Mouse (Mus musculus) forebrain, embryonic 16.5 days (tissue): ENCODE measurements around the gene Crocc. TPM values are rescaled to one million over a fixed set of nuclear protein-coding genes. Genes with fewer than 3 reads are reported as not detected.

ENCODE experiments used
- ATAC-seq: fragments of 200-750 bp; cut with Nextera tagmentation; 2 replicates; pipeline ENCODE4 v1.8.0; 2017; ENCODE audit warnings: mild to moderate bottlenecking, moderate library complexity
- H3K27ac ChIP-seq: fragments of 300-500 bp; sonication (generic); 2 replicates; pipeline ENCODE4 v1.5.1; 2014; ENCODE audit warnings: low read length, control low read depth
- H3K27me3 ChIP-seq: fragments of 300-500 bp; sonication (generic); replicated peaks from 2 replicates; pipeline ENCODE4 v1.6.1; 2014; ENCODE audit warnings: low read length; ENCODE audit not compliant: control insufficient read depth, insufficient read depth
- H3K36me3 ChIP-seq: fragments of 300-500 bp; sonication (generic); 2 replicates; pipeline ENCODE4 v1.6.1; 2014; ENCODE audit not compliant: control insufficient read depth, insufficient read depth
- H3K4me1 ChIP-seq: fragments of 300-500 bp; sonication (generic); replicated peaks from 2 replicates; pipeline ENCODE4 v1.6.1; 2014; ENCODE audit warnings: low read length; ENCODE audit not compliant: control insufficient read depth, insufficient read depth
- H3K4me2 ChIP-seq: fragments of 300-500 bp; sonication (generic); 2 replicates; pipeline ENCODE4 v1.6.1; 2014; ENCODE audit warnings: mild to moderate bottlenecking, low read length, control low read depth
- H3K4me3 ChIP-seq: fragments of 300-500 bp; sonication (generic); replicated peaks from 2 replicates; pipeline ENCODE4 v1.5.1; 2014; ENCODE audit warnings: mild to moderate bottlenecking, low read length, control low read depth
- H3K9ac ChIP-seq: fragments of 300-500 bp; sonication (generic); replicated peaks from 2 replicates; pipeline ENCODE4 v1.6.1; 2014; ENCODE audit warnings: low read depth, low read length, control low read depth
- H3K9me3 ChIP-seq: fragments of 300-500 bp; sonication (generic); 2 replicates; pipeline ENCODE4 v1.6.1; 2016; ENCODE audit warnings: low read length; ENCODE audit not compliant: control insufficient read depth
- WGBS: fragments of 180-500 bp; shearing (Covaris S2); extraction: QIAGEN DNeasy Blood & Tissue Kit; methylation state at CpG from one replicate; pipeline ENCODE4 v1.1.7; 2014; 5-methylcytosine and 5-hydroxymethylcytosine counted together
- polyA plus RNA-seq: library from polyadenylated mRNA; unstranded; fragments of >200 nt; fragmentation: Nextera tagmentation; extraction: Ambion mirVana; gene quantifications from 2 replicates; pipeline ENCODE4 v1.2.1, GENCODE M21; 2015

The Crocc gene
- polyA plus RNA-seq, 1 experiment from 2014 or later, result 6.7 TPM

DNA sequence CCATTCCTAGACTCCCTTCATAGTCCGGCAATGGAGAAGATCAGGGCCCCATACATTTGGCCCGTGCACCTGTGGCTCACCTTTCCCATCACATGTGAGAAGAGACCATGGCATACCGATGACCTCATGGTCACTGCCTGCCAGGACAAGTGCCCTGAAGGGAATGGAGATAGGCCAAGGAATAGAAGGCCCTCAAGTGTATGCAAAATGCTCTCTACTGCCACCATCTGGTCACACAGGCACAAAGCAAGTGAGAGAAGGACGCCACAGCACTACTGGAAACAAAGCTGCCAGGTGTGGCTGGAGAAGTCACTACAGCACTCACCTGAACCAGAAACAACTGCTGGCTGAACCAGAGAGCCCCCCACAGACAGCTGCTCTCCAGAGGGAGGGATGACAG lies 9.4 kb upstream of the Crocc start:
- Histone ChIP-seq H3K4me2 (no peak overlapping the region), H3K4me1 (peaks cover 5% of the 10 kb centered on the region), H3K27me3 (no peaks in the 10 kb centered on the region), H3K27ac (no peak overlapping the region), H3K4me3 (no peak overlapping the region), H3K36me3 (peaks cover 39% of the 10 kb centered on the region), H3K9ac (no peak overlapping the region), H3K9me3 (no peaks in the 10 kb centered on the region)
- ATAC-seq, result no peak
- 59% methylated on average over 4 of the region's 4 CpGs for WGBS

DNA sequence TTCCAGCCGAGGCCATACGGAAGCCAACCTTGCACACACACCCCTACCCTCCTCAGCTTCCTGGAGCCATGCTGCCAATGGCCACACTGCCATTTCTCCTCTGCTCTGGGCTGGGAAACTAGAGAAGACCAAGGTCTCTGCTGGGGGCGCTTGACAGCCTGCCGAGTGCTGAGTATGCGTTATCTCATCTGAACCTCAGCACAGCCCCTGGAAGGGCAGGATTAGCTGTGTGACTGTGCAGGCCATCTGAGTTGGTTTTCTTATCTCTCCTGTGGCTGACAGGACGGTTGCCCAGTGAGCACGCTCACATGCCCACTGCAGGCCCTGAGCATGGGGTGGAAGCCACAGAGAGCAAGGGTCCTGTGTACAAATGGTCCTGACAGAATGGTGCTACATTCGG lies 8.3 kb upstream of the Crocc start:
- Histone ChIP-seq H3K27ac (no peak overlapping the region), H3K36me3 (peaks cover 39% of the 10 kb centered on the region), H3K4me2 (no peak overlapping the region), H3K4me1 (peaks cover 5% of the 10 kb centered on the region), H3K27me3 (no peaks in the 10 kb centered on the region), H3K9me3 (no peaks in the 10 kb centered on the region), H3K9ac (no peak overlapping the region), H3K4me3 (no peak overlapping the region)
- ATAC-seq, result no peak
- 94% methylated on average over 8 of the region's 8 CpGs for WGBS

DNA sequence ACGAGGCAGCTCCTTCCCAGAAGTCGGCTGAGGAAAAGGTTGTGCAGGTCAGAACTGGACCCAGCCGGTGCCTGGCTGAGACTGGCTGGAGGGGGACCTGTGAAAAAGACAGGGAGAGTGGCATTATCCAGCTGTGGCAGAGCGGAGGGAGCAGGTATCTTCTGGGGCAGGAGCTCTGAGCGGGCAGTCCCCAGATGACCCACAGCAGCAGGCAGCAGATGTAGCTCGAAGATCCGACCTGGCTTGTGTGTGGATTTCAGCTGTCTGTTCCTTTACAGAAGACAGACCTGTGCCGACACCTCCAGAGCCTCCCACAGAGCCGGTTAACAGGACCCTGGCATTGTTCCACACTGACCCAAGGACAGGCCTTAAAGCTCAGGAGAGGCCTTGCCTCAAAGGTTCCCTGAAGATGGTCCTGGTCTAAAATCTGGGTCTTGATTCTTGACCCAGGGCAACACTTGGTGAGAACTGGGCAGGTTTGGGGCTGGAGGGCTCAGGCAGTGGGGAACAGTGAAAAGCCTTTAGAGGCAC lies 7.2 kb upstream of the Crocc start:
- Histone ChIP-seq H3K4me2 (no peak overlapping the region), H3K4me3 (no peak overlapping the region), H3K27ac (no peak overlapping the region), H3K9me3 (no peaks in the 10 kb centered on the region), H3K36me3 (peaks cover 35% of the 10 kb centered on the region), H3K27me3 (no peaks in the 10 kb centered on the region), H3K4me1 (peaks cover 5% of the 10 kb centered on the region), H3K9ac (no peak overlapping the region)
- 84% methylated on average over 9 of the region's 9 CpGs for WGBS
- no peak for ATAC-seq

DNA sequence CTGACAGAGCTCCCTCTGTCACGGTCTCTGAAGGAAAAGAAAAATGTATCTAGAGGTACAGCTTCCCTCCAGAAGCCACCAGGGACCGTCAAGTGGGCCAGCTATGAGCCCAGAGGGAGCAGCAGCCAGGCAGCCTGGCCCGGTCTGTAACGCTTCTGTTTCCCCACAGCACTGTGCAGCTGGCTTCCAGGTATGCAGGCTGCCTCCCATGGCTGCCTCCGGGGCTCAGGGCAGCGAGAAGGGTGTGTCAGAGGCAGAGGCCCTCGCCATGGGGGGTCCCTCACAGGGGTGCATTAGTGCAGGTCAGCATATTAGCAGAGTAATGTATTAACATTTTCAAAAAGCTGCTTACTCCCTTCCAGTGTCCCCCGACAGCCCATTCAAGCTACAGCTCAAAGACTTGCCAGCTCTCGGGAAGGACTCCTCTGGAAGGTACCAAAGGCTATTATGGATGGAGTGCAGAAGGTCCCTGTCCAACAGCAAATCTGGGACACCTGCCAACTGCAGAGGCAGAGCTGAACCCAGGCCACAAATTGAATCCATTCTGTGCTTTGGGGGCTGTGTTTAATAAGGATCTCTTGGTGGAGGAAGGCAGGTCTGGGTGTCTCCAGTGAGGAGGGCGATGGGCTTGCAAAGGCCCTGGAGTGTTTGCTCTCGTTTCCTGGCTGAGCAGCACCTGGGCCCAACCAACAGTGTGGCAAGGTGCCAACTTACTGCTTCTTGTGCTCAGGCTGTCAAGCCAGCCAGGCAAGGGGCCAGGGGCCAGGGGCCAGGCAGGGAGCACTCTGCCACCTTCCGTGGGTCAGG lies 6.6 kb upstream of the Crocc start:
- Histone ChIP-seq H3K4me1 (peaks cover 5% of the 10 kb centered on the region), H3K27ac (no peak overlapping the region), H3K9ac (no peak overlapping the region), H3K27me3 (no peaks in the 10 kb centered on the region), H3K4me2 (no peak overlapping the region), H3K36me3 (peaks cover 32% of the 10 kb centered on the region), H3K9me3 (no peaks in the 10 kb centered on the region), H3K4me3 (no peak overlapping the region)
- 60% methylated on average over 12 of the region's 12 CpGs for WGBS
- ATAC-seq, result no peak

DNA sequence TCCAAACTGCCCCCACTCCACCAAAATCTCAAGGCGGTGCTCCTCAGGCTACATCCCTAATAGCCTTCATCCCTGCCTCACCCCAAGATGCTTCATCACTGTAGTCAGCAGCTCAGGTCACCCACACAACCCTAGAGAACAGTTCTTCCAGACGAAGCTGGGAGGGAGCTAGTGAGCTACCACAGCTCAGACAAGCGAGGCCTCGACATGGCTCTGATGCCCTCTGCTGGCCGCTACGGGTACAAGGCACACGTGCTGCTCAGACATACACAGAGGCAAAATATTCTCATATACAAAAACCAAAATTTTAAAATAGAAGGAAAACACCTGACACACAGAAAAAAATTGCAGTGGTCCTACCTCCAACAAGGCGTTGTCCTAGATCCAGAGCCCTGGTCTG lies 4.8 kb upstream of the Crocc start:
- peaks cover 22% of the 10 kb centered on the region for H3K36me3 ChIP-seq
- no peak overlapping the region for H3K4me3 ChIP-seq
- H3K4me1 ChIP-seq, result peaks cover 12% of the 10 kb centered on the region
- no peak overlapping the region for H3K4me2 ChIP-seq
- peak; percentile 45 for ATAC-seq
- no peaks in the 10 kb centered on the region for H3K27me3 ChIP-seq
- H3K27ac ChIP-seq, result 0 out of 2 replicates have a peak overlapping the region, but pooled peaks have one; percentile 4
- H3K9ac ChIP-seq, result no peak overlapping the region
- H3K9me3 ChIP-seq, result no peaks in the 10 kb centered on the region
- 6% methylated on average over 8 of the region's 8 CpGs for WGBS

DNA sequence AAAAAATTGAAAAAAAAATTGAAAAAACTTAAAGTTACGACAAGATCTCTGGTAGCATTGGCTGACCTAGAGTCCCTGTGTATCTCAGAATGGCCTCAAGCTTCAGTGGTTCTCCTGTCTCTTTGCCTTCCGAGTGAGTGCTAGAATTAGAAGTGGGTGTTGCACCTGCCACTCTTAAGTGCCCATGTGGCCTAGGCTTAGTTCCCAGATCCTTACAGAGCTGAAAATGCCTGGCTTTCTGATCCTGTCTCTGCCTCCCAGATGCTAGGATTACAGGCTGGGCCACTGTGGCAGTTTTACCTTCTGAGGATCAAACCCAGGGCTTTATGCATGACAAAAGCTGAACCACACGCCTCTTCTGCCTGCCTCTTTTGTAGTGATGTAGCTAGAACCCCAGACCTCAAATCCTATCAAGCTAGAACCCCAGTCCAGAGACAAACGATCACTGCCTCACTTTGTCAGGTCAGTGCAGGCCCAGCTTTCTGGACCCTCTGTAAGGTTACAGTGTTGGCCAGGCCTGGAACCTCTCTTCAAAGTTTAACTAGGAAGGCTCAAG lies 3.8 kb upstream of the Crocc start:
- Histone ChIP-seq H3K36me3 (peaks cover 22% of the 10 kb centered on the region), H3K27me3 (no peaks in the 10 kb centered on the region), H3K4me2 (no peak overlapping the region), H3K9me3 (no peaks in the 10 kb centered on the region), H3K27ac (no peak overlapping the region), H3K4me3 (no peak overlapping the region), H3K4me1 (peaks cover 17% of the 10 kb centered on the region), H3K9ac (no peak overlapping the region)
- ATAC-seq, result no peak
- 82% methylated on average over 4 of the region's 4 CpGs for WGBS

DNA sequence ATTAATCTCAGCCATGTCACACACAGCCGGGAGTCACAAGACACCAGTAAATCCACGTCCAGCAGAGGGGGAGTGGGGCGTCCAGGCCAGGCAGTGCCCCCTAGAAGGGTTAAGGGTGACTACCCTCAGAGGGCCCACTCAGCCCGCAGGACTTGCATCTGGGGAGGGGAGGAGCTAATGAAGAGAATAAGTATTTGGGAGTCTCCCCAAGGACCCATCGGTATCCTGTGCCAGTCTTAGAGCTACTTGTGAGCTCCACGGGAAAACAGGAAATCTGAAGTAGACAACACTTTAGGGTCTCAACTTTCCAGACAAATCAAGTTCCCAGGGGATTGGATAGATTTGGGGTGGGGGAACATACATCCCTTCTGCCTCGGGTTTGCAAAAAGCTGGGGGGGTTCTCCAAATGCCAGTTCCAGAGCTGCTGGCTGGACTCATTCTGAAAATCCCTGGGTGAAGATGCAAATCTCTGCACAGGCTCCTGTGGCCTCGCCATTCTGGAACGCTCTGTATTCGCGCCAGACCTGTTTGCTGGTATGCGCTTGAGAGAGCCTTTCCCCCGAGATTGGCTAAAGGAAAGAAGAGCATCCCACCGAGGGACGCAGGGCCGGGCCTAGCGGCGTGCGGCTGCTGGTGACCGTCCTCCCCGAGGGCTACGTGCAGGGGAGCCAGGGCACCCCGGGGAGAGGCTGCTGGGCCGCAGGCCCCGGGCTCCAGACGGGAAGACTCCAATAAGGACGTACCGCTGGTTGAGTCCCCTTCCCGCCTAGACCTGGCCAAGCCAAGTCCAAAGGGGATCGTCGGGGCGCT lies 529 bp downstream of the Crocc start:
- Histone ChIP-seq H3K4me3 (peak overlapping the region; percentile 64), H3K36me3 (no peaks in the 10 kb centered on the region), H3K9ac (peak overlapping the region; percentile 78), H3K4me2 (peak overlapping the region; percentile 80), H3K4me1 (peaks cover 11% of the 10 kb centered on the region), H3K9me3 (no peaks in the 10 kb centered on the region), H3K27ac (peak overlapping the region; percentile 89), H3K27me3 (no peaks in the 10 kb centered on the region)
- ATAC-seq, result no peak; the same call in 1 of the 2 replicates
- WGBS, result 3% methylated on average over 32 of the region's 32 CpGs

DNA sequence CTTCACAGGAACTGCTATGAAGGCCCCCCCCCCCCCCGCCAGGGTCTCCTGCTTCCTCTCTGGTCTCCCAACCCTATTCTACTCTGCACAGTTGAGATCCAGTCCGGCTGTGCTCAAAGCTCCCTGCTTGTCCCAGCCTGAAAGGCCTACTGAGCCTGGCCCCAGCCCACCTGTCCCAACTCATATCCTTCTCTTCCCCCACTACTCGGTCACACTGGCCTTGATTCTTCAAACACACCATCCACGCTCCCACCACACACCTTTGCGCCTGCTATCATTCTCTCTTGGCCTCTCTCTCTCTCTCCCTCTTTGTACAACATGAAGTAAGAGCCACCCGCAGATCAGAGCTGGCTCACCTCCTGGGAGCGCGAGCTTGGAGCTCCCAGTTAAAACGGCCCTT lies 1.5 kb downstream of the Crocc start:
- Histone ChIP-seq H3K36me3 (no peaks in the 10 kb centered on the region), H3K27me3 (no peaks in the 10 kb centered on the region), H3K27ac (no peak overlapping the region), H3K4me1 (peaks cover 17% of the 10 kb centered on the region), H3K4me3 (no peak overlapping the region), H3K9ac (no peak overlapping the region), H3K4me2 (no peak overlapping the region), H3K9me3 (no peaks in the 10 kb centered on the region)
- no peak for ATAC-seq
- 71% methylated on average over 9 of the region's 9 CpGs for WGBS

DNA sequence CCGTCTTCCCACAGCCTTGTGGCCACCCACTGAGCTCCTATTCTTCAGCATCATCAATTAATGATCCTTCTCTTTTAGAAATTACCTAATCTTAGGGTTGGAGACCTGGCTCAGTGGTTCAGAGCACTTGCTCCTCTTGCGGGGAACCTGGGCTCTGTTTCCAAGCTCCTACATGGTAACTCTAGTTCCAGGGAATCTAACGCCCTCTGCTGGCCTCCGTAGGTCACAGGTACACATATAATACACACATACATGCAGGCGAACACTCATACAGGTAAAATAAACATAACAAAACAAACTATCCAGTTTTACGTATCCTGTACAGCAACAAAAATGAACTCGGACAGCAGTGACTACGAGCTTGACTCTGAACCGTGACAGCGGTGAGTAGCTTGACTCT lies 3.4 kb downstream of the Crocc start:
- no peaks in the 10 kb centered on the region for H3K9me3 ChIP-seq
- no peak overlapping the region for H3K9ac ChIP-seq
- no peaks in the 10 kb centered on the region for H3K27me3 ChIP-seq
- H3K4me2 ChIP-seq, result no peak overlapping the region
- no peak overlapping the region for H3K27ac ChIP-seq
- H3K36me3 ChIP-seq, result no peaks in the 10 kb centered on the region
- WGBS, result 94% methylated on average over 10 of the region's 10 CpGs
- no peak overlapping the region for H3K4me3 ChIP-seq
- peaks cover 35% of the 10 kb centered on the region for H3K4me1 ChIP-seq
- ATAC-seq, result no peak
